Mouse (Mus musculus): Measurements from ENCODE around the gene Sstr2. TPM values are rescaled to one million over a fixed set of nuclear protein-coding genes. Genes with fewer than 3 reads are reported as not detected.
A peak's percentile ranks its signal among the peaks of the same experiment; 100 is the strongest.

The Sstr2 gene
- 0.20 and 0.31 TPM in 2 replicates for polyA plus RNA-seq (2015; fragmentation: Nextera tagmentation; extraction: Ambion mirVana)

DNA sequence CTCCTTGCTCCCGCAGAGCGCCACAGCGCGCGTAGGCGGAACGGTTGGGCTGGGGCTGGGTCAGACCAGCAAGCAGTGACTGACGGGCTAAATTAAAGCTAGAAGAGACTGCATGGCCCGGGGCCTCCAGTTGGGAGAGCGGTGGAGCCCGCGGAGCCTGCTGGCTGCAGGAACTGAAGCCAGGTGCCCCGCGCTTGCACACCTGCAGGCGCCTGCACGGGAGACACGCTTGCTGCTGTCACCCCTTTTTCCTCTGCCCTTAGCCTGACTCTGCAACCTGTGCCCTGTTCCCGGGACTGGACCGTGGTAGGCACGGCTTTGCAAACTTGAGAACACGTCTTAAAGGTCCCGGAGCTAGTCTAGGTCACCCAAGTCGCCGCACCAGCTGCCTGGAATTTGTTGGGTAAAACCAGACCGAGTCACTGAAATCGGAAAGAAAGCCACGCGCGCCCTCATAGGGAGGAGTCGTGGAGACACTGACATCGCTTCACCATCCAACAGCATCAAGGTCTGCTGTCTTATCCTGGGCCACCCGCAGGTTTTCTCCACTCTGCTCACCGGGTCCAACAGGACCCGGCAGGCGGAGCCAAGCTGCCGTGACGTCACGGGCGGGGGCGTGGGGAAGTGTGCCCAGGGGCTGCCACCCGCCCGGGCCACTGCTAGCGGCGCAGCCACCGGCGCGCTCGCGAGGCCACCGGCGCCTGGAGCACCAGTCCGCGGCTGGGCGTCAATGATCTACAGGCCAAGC, at the start of gene Sstr2:
Gene Sstr2, plus strand, starts transcription at position 671 of the 748 bp plus-strand sequence.
- Histone ChIP-seq H3K4me2 (ENCODE audit: low read length) (peak within 1 kb of the TSS; percentile 83), H3K9ac (ENCODE audit: low read depth, low read length) (peak within 1 kb of the TSS; percentile 43; the same call in 1 of the 2 replicates), H3K9me3 (replicated peaks; ENCODE audit: low read length) (no peaks in the 10 kb centered on the region), H3K27me3 (ENCODE audit: insufficient read depth, low read length) (peaks cover 10% of the 10 kb centered on the region), H3K4me3 (replicated peaks; ENCODE audit: low read depth, low read length) (peak within 1 kb of the TSS; percentile 30), H3K36me3 (ENCODE audit: insufficient read depth, low read length) (no peaks in the 10 kb centered on the region), H3K27ac (no peak within 1 kb of the TSS), H3K4me1 (replicated peaks; ENCODE audit: insufficient read depth, low read length) (peaks cover 12% of the 10 kb centered on the region; the same call in 1 of the 2 replicates)
- DNase-seq (ENCODE audit: low spot score) (peak; percentile 75), ATAC-seq (replicated peaks; ENCODE audit: low FRiP score, low read depth) (peak; percentile 76)
- no peak for TF ChIP-seq CTCF (IDR thresholded peaks at IDR 0.05; ENCODE audit: low read depth)
- 1% methylated on average over 54 of the region's 54 CpGs for WGBS

DNA sequence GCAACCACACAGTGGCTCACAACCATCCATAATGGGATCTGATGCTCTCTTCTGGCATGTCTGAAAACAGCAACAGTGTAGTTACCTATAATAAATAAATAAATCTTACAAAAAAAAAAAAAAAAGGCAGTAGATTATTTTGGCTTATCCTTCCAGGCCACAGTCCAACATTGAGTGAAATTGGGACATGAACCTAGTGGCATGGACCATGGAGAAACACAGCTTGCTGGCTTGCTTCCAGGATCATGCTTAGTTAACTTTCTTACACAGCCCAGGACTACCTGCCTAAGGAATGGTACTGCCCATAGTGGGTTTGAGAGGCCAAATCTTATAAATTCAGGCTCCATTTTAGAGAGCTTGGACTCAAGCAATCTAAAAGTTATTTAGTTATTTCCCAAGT, 47.5 kb upstream of the Sstr2 start:
- Histone ChIP-seq H3K9me3 (replicated peaks; ENCODE audit: low read length) (no peaks in the 10 kb centered on the region), H3K4me2 (ENCODE audit: low read length) (no peak overlapping the region), H3K4me1 (replicated peaks; ENCODE audit: insufficient read depth, low read length) (no peaks in the 10 kb centered on the region), H3K27ac (no peak overlapping the region), H3K36me3 (ENCODE audit: insufficient read depth, low read length) (no peaks in the 10 kb centered on the region), H3K27me3 (ENCODE audit: insufficient read depth, low read length) (no peaks in the 10 kb centered on the region), H3K4me3 (replicated peaks; ENCODE audit: low read depth, low read length) (no peak overlapping the region), H3K9ac (ENCODE audit: low read depth, low read length) (no peak overlapping the region)
- DNase-seq (ENCODE audit: low spot score) (no peak), ATAC-seq (replicated peaks; ENCODE audit: low FRiP score, low read depth) (no peak)
- TF ChIP-seq CTCF (IDR thresholded peaks at IDR 0.05; ENCODE audit: low read depth) = no peak

DNA sequence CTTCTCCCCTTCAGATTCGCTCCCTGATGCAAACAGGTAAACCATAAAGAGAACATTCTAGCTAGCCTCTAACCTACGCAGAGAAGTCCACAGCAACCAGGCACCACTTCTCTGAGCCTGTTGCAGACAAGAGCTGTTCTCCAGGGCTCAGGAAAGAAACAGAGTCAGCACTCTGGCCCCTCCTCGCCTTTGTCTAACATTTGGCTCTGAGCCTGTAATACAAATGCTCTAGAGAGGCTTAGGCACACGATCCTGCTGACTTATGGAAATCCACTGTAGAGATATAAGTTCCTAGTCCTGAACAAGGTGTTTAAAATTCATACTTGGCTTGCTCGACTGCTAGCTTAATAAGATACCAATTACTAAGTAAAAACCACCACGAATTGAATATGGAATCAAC, 46.5 kb upstream of the Sstr2 start:
- Histone ChIP-seq H3K4me3 (replicated peaks; ENCODE audit: low read depth, low read length) (no peak overlapping the region), H3K9ac (ENCODE audit: low read depth, low read length) (no peak overlapping the region), H3K9me3 (replicated peaks; ENCODE audit: low read length) (no peaks in the 10 kb centered on the region), H3K27ac (no peak overlapping the region), H3K4me1 (replicated peaks; ENCODE audit: insufficient read depth, low read length) (no peaks in the 10 kb centered on the region), H3K27me3 (ENCODE audit: insufficient read depth, low read length) (no peaks in the 10 kb centered on the region), H3K4me2 (ENCODE audit: low read length) (no peak overlapping the region), H3K36me3 (ENCODE audit: insufficient read depth, low read length) (no peaks in the 10 kb centered on the region)
- 59% methylated on average over 6 of the region's 6 CpGs for WGBS
- DNase-seq (ENCODE audit: low spot score) (no peak), ATAC-seq (replicated peaks; ENCODE audit: low FRiP score, low read depth) (no peak)
- TF ChIP-seq CTCF (IDR thresholded peaks at IDR 0.05; ENCODE audit: low read depth) = no peak

DNA sequence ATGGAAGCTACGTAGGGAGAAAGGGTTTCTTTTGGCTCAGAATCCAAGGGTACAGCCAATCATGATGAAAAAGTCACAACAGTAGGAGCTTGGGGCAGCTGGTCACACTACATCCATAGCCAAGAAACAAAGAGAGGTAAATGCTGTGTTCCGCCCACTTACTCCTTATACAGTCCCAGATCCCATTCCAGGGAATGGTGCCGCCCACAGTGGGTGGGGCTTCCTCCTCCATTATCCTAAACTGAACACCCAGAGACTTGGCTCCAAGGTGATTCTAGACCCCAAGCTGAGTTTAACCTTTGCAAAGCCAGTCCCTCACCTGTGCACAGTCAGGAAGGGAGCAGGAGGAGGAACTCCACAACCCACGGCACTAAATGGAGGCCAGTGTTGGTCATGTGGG, 41.9 kb upstream of the Sstr2 start:
- Histone ChIP-seq H3K4me2 (ENCODE audit: low read length) (no peak overlapping the region), H3K9ac (ENCODE audit: low read depth, low read length) (no peak overlapping the region), H3K27ac (no peak overlapping the region), H3K9me3 (replicated peaks; ENCODE audit: low read length) (no peaks in the 10 kb centered on the region), H3K27me3 (ENCODE audit: insufficient read depth, low read length) (no peaks in the 10 kb centered on the region), H3K4me3 (replicated peaks; ENCODE audit: low read depth, low read length) (no peak overlapping the region), H3K4me1 (replicated peaks; ENCODE audit: insufficient read depth, low read length) (no peaks in the 10 kb centered on the region), H3K36me3 (ENCODE audit: insufficient read depth, low read length) (no peaks in the 10 kb centered on the region)
- WGBS = 87% methylated on average over 4 of the region's 4 CpGs
- no peak for TF ChIP-seq CTCF (IDR thresholded peaks at IDR 0.05; ENCODE audit: low read depth)
- ATAC-seq (replicated peaks; ENCODE audit: low FRiP score, low read depth) = no peak
- no peak for DNase-seq (ENCODE audit: low spot score)

DNA sequence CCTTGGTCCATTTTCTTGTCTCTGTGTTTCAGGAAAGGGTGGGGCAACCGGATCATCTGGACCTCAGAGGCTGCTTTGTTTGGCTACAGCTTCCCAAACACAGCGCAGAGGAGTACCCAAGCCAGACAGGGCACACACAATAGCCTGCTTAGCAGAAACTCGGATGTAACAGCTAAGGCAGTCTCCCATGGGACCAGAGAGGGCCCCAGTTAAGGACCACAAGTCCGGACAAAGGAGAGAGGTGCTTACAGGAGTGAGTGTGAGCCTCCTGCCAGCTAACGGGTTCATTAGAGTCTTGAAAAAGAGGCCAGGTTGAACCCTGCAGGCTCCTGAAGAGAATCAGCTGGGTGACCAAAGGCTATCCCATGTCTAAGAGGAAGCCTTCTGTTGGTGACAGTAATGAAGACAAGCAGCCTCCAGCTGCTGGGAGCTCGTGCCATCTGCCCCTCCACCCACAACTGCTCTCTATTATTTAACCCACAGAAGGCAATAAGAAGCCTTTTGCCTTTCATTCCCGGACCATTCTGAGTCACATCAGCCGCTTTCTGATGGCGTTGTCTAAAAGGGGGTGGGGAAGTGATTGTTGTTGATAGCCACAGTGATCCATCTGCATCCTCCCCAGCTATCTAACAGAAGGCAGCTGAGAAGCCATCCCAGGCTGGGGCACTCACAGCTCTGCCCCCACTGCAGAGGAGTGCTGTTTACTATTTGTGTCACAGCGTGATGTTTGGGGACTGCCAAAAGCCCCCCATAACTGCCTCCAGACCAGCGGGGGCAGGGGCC, 35.1 kb upstream of the Sstr2 start:
- Histone ChIP-seq H3K9me3 (replicated peaks; ENCODE audit: low read length) (no peaks in the 10 kb centered on the region), H3K4me2 (ENCODE audit: low read length) (no peak overlapping the region), H3K36me3 (ENCODE audit: insufficient read depth, low read length) (no peaks in the 10 kb centered on the region), H3K4me1 (replicated peaks; ENCODE audit: insufficient read depth, low read length) (no peaks in the 10 kb centered on the region), H3K9ac (ENCODE audit: low read depth, low read length) (no peak overlapping the region), H3K4me3 (replicated peaks; ENCODE audit: low read depth, low read length) (no peak overlapping the region), H3K27me3 (ENCODE audit: insufficient read depth, low read length) (no peaks in the 10 kb centered on the region), H3K27ac (no peak overlapping the region)
- ATAC-seq (replicated peaks; ENCODE audit: low FRiP score, low read depth) (no peak), DNase-seq (ENCODE audit: low spot score) (no peak)
- TF ChIP-seq CTCF (IDR thresholded peaks at IDR 0.05; ENCODE audit: low read depth) = no peak
- 46% methylated on average over 11 of the region's 11 CpGs for WGBS

DNA sequence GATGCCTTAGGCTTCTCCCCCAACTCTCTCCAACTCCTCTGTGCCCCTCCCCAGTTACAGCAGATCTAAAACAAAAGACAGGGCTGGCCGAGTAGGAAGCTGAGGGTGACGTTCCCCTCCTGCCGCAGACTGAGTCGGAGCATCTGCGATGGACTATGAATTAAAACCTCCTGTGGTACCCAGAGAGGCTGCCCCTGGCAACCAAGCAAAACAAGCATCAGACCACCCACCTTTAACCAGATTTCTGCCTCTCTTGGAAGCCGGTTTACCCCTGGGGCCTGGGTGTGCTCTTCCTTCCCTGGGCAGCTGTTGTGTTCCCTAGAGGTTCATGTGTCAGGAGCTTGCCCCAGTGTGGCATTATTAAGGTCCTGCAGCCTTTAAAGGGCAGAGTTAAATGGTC, 32.7 kb upstream of the Sstr2 start:
- Histone ChIP-seq H3K9me3 (replicated peaks; ENCODE audit: low read length) (no peaks in the 10 kb centered on the region), H3K27me3 (ENCODE audit: insufficient read depth, low read length) (no peaks in the 10 kb centered on the region), H3K4me3 (replicated peaks; ENCODE audit: low read depth, low read length) (no peak overlapping the region), H3K36me3 (ENCODE audit: insufficient read depth, low read length) (no peaks in the 10 kb centered on the region), H3K4me1 (replicated peaks; ENCODE audit: insufficient read depth, low read length) (no peaks in the 10 kb centered on the region), H3K27ac (no peak overlapping the region), H3K9ac (ENCODE audit: low read depth, low read length) (no peak overlapping the region), H3K4me2 (ENCODE audit: low read length) (no peak overlapping the region)
- no peak for ATAC-seq (replicated peaks; ENCODE audit: low FRiP score, low read depth)
- no peak for DNase-seq (ENCODE audit: low spot score)
- WGBS = 71% methylated on average over 6 of the region's 6 CpGs
- TF ChIP-seq CTCF (IDR thresholded peaks at IDR 0.05; ENCODE audit: low read depth) = no peak

Data from kidney, postnatal 0 days (tissue).